Mouse (Mus musculus) brown adipose tissue, adult 24 weeks (tissue): ENCODE measurements at regions not wholly inside any gene's neighbourhood (a gene's known extent, or its start where the extent isn't known, plus 50 kb on each side); places are given as distances from the start of the nearest gene placed in this dataset.

Source experiments
- H3K27ac ChIP-seq: fragments of 200-500 bp; replicated peaks from 2 replicates; pipeline ENCODE4 v1.5.1; 2012; ENCODE audit warnings: low read depth, mild to moderate bottlenecking, low read length
- H3K4me1 ChIP-seq: fragments of 200-500 bp; 2 replicates; pipeline ENCODE4 v1.6.1; 2012; ENCODE audit warnings: low read length, mixed read lengths; ENCODE audit not compliant: control insufficient read depth, insufficient read depth, insufficient read length
- H3K4me3 ChIP-seq: fragments of 200-500 bp; 2 replicates; pipeline ENCODE4 v1.5.1; 2012; ENCODE audit warnings: low read depth, mild to moderate bottlenecking, low read length, moderate library complexity; ENCODE audit not compliant: insufficient read depth

- Histone ChIP-seq H3K4me1 (peaks cover 5% of the 10 kb centered on the region), H3K4me3 (no peak overlapping the region), H3K27ac (no peak overlapping the region)
These were observed 81.2 kb upstream of the Gm6993 start for GRCm38 (mm10) chr12:31159378-31159777.

DNA sequence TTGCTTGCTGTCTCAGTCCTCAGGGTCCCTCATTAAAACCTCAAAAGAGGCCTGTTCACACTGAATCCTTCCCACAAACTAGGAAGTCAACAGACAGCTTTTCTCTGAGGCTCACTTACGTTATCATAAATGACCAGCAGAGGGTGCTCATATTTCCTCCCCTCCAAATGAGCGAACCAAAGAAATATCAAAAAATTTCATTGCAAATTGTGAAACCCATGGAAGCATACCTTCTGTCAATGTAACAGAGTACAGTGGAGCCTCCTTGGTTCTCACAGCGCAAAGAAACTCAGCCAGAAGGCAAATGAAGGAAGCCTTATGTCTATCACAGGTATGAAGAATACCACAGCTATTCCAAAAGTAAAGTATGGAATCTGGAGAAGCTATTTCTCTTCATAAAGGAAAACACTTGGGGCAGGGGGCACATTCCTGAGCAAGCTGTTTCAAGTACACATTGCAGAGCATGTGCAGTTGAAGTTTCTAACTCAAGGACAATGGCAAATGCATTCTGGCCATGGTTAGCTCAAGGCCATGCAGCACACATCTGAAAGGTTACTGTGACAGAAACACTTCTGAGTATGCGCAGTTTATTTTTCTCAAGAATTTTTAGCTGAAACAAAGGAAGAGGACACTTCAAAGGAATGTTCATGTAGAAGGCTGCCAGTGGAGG, 72.2 kb upstream of the Gm6993 start:
- Histone ChIP-seq H3K27ac (peak overlapping the region; percentile 31; the same call in 1 of the 2 replicates), H3K4me3 (no peak overlapping the region), H3K4me1 (peaks cover 4% of the 10 kb centered on the region)

DNA sequence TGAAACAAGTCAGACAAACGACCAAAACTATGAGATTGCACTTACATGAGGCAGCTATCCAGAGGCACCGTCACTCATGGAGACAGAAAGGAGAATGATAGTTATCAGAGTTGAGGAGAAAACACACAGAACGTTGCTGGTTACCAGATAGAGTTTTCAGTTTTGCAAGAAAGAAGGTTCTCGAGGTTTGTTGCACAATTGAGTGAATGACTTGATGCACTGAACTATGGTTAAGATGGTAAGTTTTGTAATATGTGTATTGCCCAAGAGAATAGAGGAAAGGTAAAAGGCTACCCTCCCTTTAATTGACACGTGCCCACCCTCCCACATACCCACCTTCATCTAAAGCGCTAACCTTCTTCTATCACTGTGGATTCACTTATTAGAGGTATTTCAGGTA, 70.5 kb upstream of the Gm6993 start:
- peak overlapping the region; percentile 92 for H3K27ac ChIP-seq
- H3K4me1 ChIP-seq = peaks cover 12% of the 10 kb centered on the region
- H3K4me3 ChIP-seq = no peak overlapping the region

- Histone ChIP-seq H3K27ac (peak overlapping the region; percentile 92), H3K4me3 (no peak overlapping the region), H3K4me1 (peaks cover 12% of the 10 kb centered on the region)
These were observed 69.9 kb upstream of the Gm6993 start for GRCm38 (mm10) chr12:31170546-31171160.

DNA sequence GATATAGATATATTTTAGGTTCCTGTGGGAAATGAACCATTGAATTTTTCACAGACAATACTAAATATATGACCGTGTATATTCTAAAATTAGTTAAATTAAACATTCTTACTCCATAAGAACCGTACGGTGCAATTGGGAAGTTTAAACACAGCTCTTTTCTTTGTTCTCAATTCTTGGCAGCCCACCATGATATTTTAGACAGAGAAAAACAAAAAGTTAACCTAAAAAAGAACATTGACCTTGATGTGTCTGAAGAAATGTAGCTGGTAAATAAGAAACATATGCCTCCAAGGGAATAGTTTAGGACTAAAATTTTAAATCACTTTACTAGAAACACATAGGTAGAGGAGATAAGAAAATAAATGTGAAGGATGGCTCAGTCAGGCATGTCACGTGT, 68.6 kb upstream of the Gm6993 start:
- Histone ChIP-seq H3K4me1 (peaks cover 12% of the 10 kb centered on the region), H3K4me3 (no peak overlapping the region), H3K27ac (peak overlapping the region; percentile 83)

DNA sequence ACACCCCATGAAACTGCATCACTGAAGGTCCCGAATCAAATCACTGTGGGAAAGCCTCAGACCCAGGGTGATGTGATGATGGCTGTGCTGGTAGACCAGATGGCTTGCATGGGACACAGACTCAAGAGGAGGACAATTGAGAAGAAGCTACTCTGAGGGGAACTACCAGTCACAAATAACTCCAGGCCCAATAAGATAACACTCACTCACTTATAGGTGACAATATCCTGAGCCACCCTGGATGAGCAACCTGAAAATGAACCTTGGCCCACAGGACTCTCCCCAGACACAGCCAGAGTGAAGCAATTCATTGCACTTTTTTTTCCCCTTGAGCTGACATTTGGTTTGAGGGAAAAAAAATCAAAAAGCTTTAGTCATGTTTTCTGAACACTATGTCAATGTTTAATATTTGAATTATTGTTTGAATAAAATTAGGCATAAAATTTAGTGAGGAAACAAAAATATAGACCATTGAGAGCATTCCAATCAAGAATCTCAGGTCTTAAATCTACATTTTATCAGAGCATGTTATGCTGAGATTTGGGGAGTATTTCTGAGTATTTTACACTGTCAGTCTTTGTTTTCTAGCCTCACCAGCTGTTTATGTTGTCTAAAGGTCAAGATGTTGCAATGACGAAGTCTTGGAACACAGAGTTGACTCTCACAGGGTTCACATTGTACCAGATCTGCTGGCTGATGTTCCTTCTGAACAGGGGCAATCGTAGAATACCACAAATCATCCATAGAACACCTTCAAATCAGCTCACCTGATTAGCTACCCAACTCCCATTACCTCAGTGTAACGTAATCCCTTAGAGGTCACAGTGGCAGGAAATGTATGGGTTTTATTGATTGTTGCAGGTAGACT, 67.9 kb upstream of the Gm6993 start:
- no peak overlapping the region for H3K4me3 ChIP-seq
- H3K27ac ChIP-seq = peak overlapping the region; percentile 89
- H3K4me1 ChIP-seq = peaks cover 12% of the 10 kb centered on the region

DNA sequence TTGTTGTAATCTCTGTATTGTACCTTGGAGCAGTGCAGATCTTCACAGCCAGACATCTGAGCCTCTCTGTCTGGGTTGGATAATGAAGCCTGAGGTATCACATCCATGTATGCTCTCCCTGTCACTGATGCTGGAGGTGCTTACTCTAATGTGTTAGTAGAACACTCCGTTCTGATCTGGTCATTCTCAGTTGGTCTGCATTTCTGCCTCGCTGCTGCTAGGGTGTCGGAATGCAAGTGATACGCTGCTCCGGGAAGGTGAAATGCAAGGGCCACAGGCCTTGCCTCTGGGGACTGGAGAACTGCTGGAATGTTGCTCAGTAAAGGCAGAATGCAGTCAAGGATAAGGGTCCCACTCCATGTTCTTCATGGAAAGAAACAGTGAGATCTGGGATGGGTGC, 67.1 kb upstream of the Gm6993 start:
- Histone ChIP-seq H3K4me3 (no peak overlapping the region), H3K4me1 (peaks cover 12% of the 10 kb centered on the region), H3K27ac (peak overlapping the region; percentile 89)

DNA sequence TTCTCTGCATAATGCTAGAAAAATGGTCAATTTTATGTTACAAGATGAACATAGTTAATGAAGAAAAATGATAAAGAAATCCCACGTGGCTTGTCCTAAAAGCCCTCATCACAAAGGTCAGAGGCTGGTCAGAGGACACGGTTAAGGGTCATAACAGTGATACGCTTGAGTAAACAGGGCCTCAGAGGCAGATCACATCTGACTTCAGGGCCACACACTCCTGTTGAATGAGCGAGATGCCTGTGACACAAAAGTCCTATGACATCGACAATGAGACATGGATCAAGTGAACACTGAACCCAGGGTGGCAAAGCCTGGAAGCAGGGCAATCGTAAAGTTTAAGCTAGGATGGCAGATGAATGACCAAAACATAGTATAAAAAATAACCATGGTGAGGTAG, 61.0 kb upstream of the Gm6993 start:
- peaks cover 3% of the 10 kb centered on the region; the same call in 1 of the 2 replicates for H3K4me1 ChIP-seq
- no peak overlapping the region for H3K4me3 ChIP-seq
- H3K27ac ChIP-seq = no peak overlapping the region

DNA sequence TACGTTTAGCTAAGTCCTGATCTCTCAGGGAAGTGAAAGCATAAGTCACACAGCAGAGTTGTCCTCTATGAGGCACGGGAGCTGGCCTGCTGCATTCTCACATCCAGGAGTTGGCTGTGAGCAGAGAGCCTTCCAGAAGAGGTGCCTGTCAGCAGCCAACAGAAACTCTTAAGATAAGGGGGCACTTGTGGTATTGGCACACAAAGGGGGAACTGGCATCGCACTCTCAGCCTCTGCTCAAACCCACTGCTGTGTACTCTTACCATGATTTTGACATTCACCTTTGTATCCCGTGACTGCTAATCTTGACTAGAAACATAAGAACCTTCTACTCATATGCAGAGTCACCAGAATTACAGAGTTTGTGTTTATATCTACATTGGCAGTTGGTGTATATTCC, 56.9 kb upstream of the Gm6993 start:
- H3K4me1 ChIP-seq = 0 out of 2 replicates have a peak, but pooled peaks cover 5% of the 10 kb centered on the region
- H3K27ac ChIP-seq = no peak overlapping the region
- H3K4me3 ChIP-seq = no peak overlapping the region

- Histone ChIP-seq H3K4me1 (0 out of 2 replicates have a peak, but pooled peaks cover 5% of the 10 kb centered on the region), H3K27ac (peak overlapping the region; percentile 51), H3K4me3 (no peak overlapping the region)
These were observed 56.2 kb upstream of the Gm6993 start for GRCm38 (mm10) chr12:31184217-31184975.

GRCm38 (mm10) chr12:31185177-31185932, 55.2 kb upstream of the Gm6993 start:
- no peak overlapping the region for H3K27ac ChIP-seq
- H3K4me1 ChIP-seq = 0 out of 2 replicates have a peak, but pooled peaks cover 5% of the 10 kb centered on the region
- no peak overlapping the region for H3K4me3 ChIP-seq

GRCm38 (mm10) chr12:31185933-31186845, 54.4 kb upstream of the Gm6993 start:
- no peak overlapping the region for H3K4me3 ChIP-seq
- H3K4me1 ChIP-seq = peaks cover 9% of the 10 kb centered on the region; the same call in 1 of the 2 replicates
- H3K27ac ChIP-seq = no peak overlapping the region

DNA sequence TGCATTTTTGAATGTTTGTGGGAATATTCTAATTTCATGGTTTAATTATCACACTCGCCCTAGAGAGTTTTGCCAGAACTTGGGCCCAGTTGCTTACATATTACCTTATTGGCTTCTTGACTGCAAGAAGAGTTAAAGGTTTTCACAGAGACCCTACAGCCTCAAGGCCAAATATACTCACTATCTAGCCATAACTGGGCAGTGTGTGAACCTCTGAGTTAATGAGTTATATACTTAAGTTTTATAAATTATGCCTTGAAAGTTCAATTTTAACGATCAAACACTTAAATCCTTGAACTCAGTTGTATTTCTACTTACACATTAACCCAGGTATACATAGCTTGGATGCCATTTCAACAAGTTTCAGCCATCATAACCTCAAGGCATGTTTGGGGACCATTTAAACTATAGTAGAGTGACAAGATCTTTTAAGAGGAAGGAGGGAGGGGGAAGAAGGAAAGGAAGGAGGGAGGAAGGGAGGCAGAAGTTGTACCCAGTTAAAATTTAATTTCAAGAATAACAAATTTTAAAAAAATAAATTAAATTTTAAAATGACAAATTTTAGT, 52.5 kb upstream of the Gm6993 start:
- Histone ChIP-seq H3K4me1 (peaks cover 14% of the 10 kb centered on the region), H3K27ac (no peak overlapping the region), H3K4me3 (no peak overlapping the region)
